Mouse (Mus musculus): ENCODE measurements around the gene Phf21a. TPM values are rescaled to one million over a fixed set of nuclear protein-coding genes. Genes with fewer than 3 reads are reported as not detected.

Phf21a gene
- polyA plus RNA-seq, 1 experiment from 2014 or later = 20.6 TPM

- WGBS = 87% methylated on average over 6 of the region's 6 CpGs
- Histone ChIP-seq H3K27me3 (replicated peaks) (0 out of 2 replicates have a peak, but pooled peaks cover 13% of the 10 kb centered on the region), H3K27ac (replicated peaks) (no peak overlapping the region), H3K9me3 (no peaks in the 10 kb centered on the region), H3K4me1 (peaks cover 13% of the 10 kb centered on the region), H3K36me3 (peaks cover 61% of the 10 kb centered on the region), H3K4me2 (no peak overlapping the region), H3K4me3 (no peak overlapping the region), H3K9ac (no peak overlapping the region)
- no peak for ATAC-seq (ENCODE audit: extremely low read depth, insufficient number of reproducible peaks, low FRiP score, low TSS enrichment)
These were observed 269.8 kb downstream of the Phf21a start for GRCm38 (mm10) chr2:92362571-92363228.

DNA sequence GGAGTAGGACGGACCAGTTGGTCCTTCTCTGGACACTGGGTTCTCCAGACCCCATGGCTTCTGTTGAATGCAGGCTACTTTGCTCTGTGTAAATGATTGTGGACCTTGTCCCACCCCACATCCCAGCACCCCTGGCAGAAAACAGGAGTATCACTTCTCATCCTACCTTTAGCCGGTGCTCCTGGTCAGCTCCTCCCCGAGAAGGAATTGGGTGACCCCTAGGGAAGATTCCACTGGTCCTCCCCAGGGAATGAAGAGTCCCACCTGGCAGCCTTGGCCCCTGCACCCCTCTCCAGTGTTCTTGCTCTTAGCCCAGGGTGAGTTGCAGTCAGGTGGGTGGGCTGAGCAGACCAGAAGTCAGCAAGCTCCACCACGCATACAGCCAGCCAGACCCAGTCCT, 271.2 kb downstream of the Phf21a start:
- Histone ChIP-seq H3K27ac (replicated peaks) (no peak overlapping the region), H3K36me3 (peaks cover 48% of the 10 kb centered on the region), H3K9ac (no peak overlapping the region), H3K27me3 (replicated peaks) (peaks cover 26% of the 10 kb centered on the region), H3K4me1 (peaks cover 9% of the 10 kb centered on the region), H3K4me3 (no peak overlapping the region), H3K9me3 (no peaks in the 10 kb centered on the region), H3K4me2 (no peak overlapping the region)
- WGBS = 79% methylated on average over 4 of the region's 4 CpGs
- no peak for ATAC-seq (ENCODE audit: extremely low read depth, insufficient number of reproducible peaks, low FRiP score, low TSS enrichment)

- peaks cover 41% of the 10 kb centered on the region for H3K27me3 ChIP-seq (replicated peaks)
- H3K4me3 ChIP-seq = no peak overlapping the region
- no peak overlapping the region for H3K4me2 ChIP-seq
- H3K36me3 ChIP-seq = peaks cover 33% of the 10 kb centered on the region
- peaks cover 8% of the 10 kb centered on the region for H3K4me1 ChIP-seq
- no peaks in the 10 kb centered on the region for H3K9me3 ChIP-seq
- ATAC-seq (ENCODE audit: extremely low read depth, insufficient number of reproducible peaks, low FRiP score, low TSS enrichment) = no peak
- no peak overlapping the region for H3K27ac ChIP-seq (replicated peaks)
- 86% methylated on average over 10 of the region's 10 CpGs for WGBS
- H3K9ac ChIP-seq = no peak overlapping the region
These were observed 272.7 kb downstream of the Phf21a start for GRCm38 (mm10) chr2:92365568-92365967.

DNA sequence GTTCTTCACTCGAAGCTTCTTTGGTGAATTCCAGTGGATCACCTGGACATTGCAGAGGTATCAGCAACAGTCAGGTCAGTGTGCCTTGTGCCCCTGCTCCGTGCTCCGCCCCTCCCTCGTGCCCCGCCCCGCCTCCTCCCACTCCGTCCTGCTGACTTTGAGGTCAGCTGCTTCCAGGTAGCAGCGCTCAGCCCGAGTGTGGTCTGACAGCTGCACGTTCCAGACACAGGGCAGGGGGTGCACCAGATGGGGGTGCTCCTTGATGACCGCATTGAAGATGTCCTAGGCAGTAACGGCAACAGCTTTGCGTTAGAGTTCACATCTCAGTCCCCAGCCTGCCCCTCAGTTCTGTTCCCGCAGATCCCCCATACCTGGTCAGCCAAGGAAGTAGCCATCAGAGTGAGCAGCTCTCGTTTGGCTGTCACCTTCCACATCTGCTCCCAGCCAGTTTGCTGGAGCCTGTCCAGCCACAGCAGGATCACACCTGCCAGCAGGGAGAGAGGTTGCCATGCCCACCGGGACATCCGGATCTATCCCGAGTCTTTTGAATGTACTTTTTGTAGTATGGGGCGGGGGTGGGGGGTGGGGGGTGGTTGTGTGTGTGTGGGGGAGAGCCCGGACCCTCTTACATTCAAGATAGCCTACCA, 274.6 kb downstream of the Phf21a start:
- Histone ChIP-seq H3K4me1 (peaks cover 24% of the 10 kb centered on the region), H3K4me2 (no peak overlapping the region), H3K9me3 (no peaks in the 10 kb centered on the region), H3K9ac (no peak overlapping the region), H3K27ac (replicated peaks) (no peak overlapping the region), H3K36me3 (peaks cover 23% of the 10 kb centered on the region), H3K4me3 (no peak overlapping the region), H3K27me3 (replicated peaks) (peaks cover 61% of the 10 kb centered on the region)
- ATAC-seq (ENCODE audit: extremely low read depth, insufficient number of reproducible peaks, low FRiP score, low TSS enrichment) = no peak
- 21% methylated on average over 20 of the region's 20 CpGs for WGBS

DNA sequence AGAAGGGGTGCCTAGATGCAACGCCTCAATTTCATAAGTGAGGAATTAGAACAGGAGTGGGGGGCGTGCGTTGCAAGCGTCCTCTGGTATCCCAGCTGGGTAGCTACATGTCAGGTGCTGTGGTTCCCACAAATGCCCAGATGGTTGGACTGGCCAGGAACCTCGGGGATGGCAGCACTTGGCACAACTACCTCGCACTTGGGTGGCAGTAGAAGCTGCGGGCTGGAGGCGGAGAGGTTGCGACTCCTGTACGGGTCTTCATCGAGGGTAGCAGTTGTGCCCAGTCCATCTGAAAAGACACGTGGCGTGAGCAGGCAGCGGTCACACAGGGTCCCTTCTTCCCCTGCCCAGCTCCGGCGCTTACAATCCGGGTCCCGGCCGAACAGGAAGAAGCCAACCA, 277.5 kb downstream of the Phf21a start:
- Histone ChIP-seq H3K36me3 (0 out of 2 replicates have a peak, but pooled peaks cover 2% of the 10 kb centered on the region), H3K4me3 (peak overlapping the region; percentile 53), H3K9me3 (no peaks in the 10 kb centered on the region), H3K9ac (peak overlapping the region; percentile 74), H3K4me2 (peak overlapping the region; percentile 76), H3K27ac (replicated peaks) (no peak overlapping the region), H3K27me3 (replicated peaks) (peaks cover 75% of the 10 kb centered on the region), H3K4me1 (peaks cover 33% of the 10 kb centered on the region)
- ATAC-seq (ENCODE audit: extremely low read depth, insufficient number of reproducible peaks, low FRiP score, low TSS enrichment) = no peak
- WGBS = 13% methylated on average over 19 of the region's 19 CpGs

GRCm38 (mm10) chr2:92370821-92371805, 278.2 kb downstream of the Phf21a start:
- WGBS = 4% methylated on average over 45 of the region's 45 CpGs
- Histone ChIP-seq H3K27me3 (replicated peaks) (peaks cover 71% of the 10 kb centered on the region), H3K9ac (peak overlapping the region; percentile 74), H3K9me3 (no peaks in the 10 kb centered on the region), H3K27ac (replicated peaks) (no peak overlapping the region), H3K4me2 (peak overlapping the region; percentile 76), H3K36me3 (no peaks in the 10 kb centered on the region), H3K4me1 (peaks cover 38% of the 10 kb centered on the region), H3K4me3 (peak overlapping the region; percentile 53)
- no peak for ATAC-seq (ENCODE audit: extremely low read depth, insufficient number of reproducible peaks, low FRiP score, low TSS enrichment)

DNA sequence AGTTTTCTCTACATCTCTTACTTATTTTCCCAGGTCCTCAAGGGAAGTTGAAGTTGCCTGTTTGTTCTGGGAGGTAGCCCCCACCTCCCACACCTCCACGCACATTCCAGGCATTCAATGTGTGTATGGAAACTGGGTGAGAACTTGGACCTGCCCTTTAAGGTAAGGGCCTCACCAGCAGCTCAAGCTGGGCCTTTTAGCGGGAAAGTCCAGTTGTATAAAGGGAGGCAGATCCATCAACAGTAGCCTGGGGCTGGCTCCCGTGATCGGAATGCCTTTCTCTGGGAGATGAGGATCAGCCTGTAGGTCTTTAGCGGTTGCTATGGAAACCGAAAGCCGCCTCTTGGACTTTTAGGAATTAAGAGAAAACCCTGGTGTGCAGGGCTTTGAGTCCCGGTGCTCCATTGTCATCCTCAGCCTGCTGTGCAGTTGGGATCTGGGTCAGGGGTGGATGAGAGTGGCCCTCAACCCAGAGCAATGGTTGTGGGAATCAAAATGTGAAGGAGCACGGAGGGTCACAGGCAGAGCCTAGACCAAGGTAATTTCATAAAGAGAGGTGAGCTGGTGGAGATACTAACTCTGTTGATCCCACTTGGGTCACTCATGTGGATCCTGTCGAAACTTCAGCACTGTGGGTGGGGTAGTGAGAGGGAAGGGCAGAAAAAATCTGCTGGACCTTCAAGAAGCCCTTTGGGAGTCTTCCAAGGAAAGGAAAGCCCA, 279.2 kb downstream of the Phf21a start:
- H3K4me3 ChIP-seq = no peak overlapping the region
- no peak overlapping the region for H3K27ac ChIP-seq (replicated peaks)
- peaks cover 3% of the 10 kb centered on the region for H3K36me3 ChIP-seq
- no peaks in the 10 kb centered on the region for H3K9me3 ChIP-seq
- H3K27me3 ChIP-seq (replicated peaks) = peaks cover 68% of the 10 kb centered on the region
- 31% methylated on average over 10 of the region's 10 CpGs for WGBS
- H3K4me2 ChIP-seq = peak overlapping the region; percentile 76; the same call in 1 of the 2 replicates
- H3K9ac ChIP-seq = no peak overlapping the region
- peaks cover 43% of the 10 kb centered on the region for H3K4me1 ChIP-seq
- no peak for ATAC-seq (ENCODE audit: extremely low read depth, insufficient number of reproducible peaks, low FRiP score, low TSS enrichment)

- Histone ChIP-seq H3K9me3 (no peaks in the 10 kb centered on the region), H3K36me3 (peaks cover 10% of the 10 kb centered on the region), H3K27me3 (replicated peaks) (peaks cover 60% of the 10 kb centered on the region), H3K4me1 (peaks cover 40% of the 10 kb centered on the region), H3K27ac (replicated peaks) (no peak overlapping the region), H3K4me2 (no peak overlapping the region), H3K4me3 (no peak overlapping the region), H3K9ac (no peak overlapping the region)
- WGBS = 57% methylated on average over 9 of the region's 9 CpGs
- no peak for ATAC-seq (ENCODE audit: extremely low read depth, insufficient number of reproducible peaks, low FRiP score, low TSS enrichment)
These were observed 280.0 kb downstream of the Phf21a start for GRCm38 (mm10) chr2:92372767-92373436.

- WGBS = 78% methylated on average over 11 of the region's 11 CpGs
- Histone ChIP-seq H3K27ac (replicated peaks) (no peak overlapping the region), H3K4me1 (peaks cover 40% of the 10 kb centered on the region)
These were observed 280.5 kb downstream of the Phf21a start for GRCm38 (mm10) chr2:92373437-92373813.

GRCm38 (mm10) chr2:92374514-92374913, 281.6 kb downstream of the Phf21a start, which contains the start of the genes Pex16 and Large2:
Gene Pex16 (plus strand): TSS chr2:92374676.
Gene Large2 (minus strand): TSS chr2:92374869.
- peaks cover 26% of the 10 kb centered on the region for H3K36me3 ChIP-seq
- no peak for ATAC-seq (ENCODE audit: extremely low read depth, insufficient number of reproducible peaks, low FRiP score, low TSS enrichment)
- H3K27me3 ChIP-seq (replicated peaks) = peaks cover 44% of the 10 kb centered on the region
- peak within 1 kb of the TSS; percentile 75 for H3K4me3 ChIP-seq
- H3K9me3 ChIP-seq = no peaks in the 10 kb centered on the region
- peak within 1 kb of the TSS; percentile 78 for H3K27ac ChIP-seq (replicated peaks)
- H3K4me2 ChIP-seq = peak within 1 kb of the TSS; percentile 86
- peak within 1 kb of the TSS; percentile 88 for H3K9ac ChIP-seq
- H3K4me1 ChIP-seq = peaks cover 40% of the 10 kb centered on the region
- 3% methylated on average over 16 of the region's 16 CpGs for WGBS

More at GRCm38 (mm10) chr2:92373437-92373813, 280.5 kb downstream of the Phf21a start:
- peaks cover 15% of the 10 kb centered on the region for H3K36me3 ChIP-seq
- no peak overlapping the region for H3K9ac ChIP-seq
- no peak overlapping the region for H3K4me3 ChIP-seq
- peaks cover 55% of the 10 kb centered on the region for H3K27me3 ChIP-seq (replicated peaks)
- 0 out of 2 replicates have a peak overlapping the region, but pooled peaks have one; percentile 86 for H3K4me2 ChIP-seq
- no peaks in the 10 kb centered on the region for H3K9me3 ChIP-seq
- no peak for ATAC-seq (ENCODE audit: extremely low read depth, insufficient number of reproducible peaks, low FRiP score, low TSS enrichment)
